ENCODE assay signal across 20 mouse cellular contexts in the genomic region with DNA sequence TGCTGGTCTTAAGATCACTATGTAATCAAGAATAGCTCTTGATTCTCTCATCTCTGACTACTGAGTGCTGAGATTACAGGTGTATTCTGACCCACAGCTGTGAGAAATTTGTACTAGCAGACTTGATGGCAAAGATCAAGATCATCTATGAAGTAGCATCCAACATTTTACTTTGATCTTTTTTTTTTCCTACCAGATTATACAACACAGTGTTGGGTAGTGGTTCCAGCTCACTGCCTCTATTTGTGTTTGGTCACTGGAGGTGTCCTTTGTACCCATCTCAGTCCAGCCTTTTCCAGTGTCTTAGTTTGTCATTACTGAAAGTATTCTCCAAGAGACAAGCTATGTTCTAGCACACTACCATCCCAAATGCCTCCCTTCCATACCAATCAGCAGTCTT. TPM values are rescaled to one million over a fixed set of nuclear protein-coding genes. Genes with fewer than 3 reads are reported as not detected.
"Had no signal": no experiment of that assay in that cellular context is flagged by ENCODE, and none has a peak within 500 bp of the region (broad histone marks: within the 10 kb centered on the region; RNA-seq: fewer than 3 reads in every experiment).

No protein-coding gene starts in this region.

- H3K9ac ChIP-seq: limb, embryonic 13.5 days; liver, embryonic 15.5 days had no signal

- DNase-seq: layer of hippocampus, adult 9-11 months; lung, adult 2 months; lung, postnatal 14 days; lung, postnatal 4 days; midbrain, embryonic 14.5 days; thymus, adult 18-20 months; thymus, postnatal 36 days had no signal

- H3K27ac ChIP-seq: hindbrain, postnatal 0 days; layer of hippocampus, adult 2 months; limb, embryonic 10.5 days; limb, embryonic 13.5 days; liver, embryonic 15.5 days had no signal

- H3K4me2 ChIP-seq: limb, embryonic 13.5 days; liver, embryonic 11.5 days; liver, embryonic 15.5 days; midbrain, embryonic 11.5 days had no signal

- H3K4me1 ChIP-seq: limb, embryonic 10.5 days; limb, embryonic 13.5 days; liver, embryonic 15.5 days had no signal

- H3K4me3 ChIP-seq: layer of hippocampus, adult 2 months; limb, embryonic 10.5 days; limb, embryonic 13.5 days; liver, embryonic 15.5 days had no signal

- ATAC-seq: hindbrain, postnatal 0 days; inflammation-experienced regulatory T-cells, adult 6 months; intestine, embryonic 16.5 days had no signal

- H3K9me3 ChIP-seq: limb, embryonic 10.5 days; limb, embryonic 13.5 days; liver, embryonic 15.5 days had no signal

- H3K36me3 ChIP-seq: limb, embryonic 10.5 days; limb, embryonic 13.5 days; liver, embryonic 15.5 days had no signal

- H3K27me3 ChIP-seq: limb, embryonic 13.5 days; liver, embryonic 15.5 days had no signal

RNA-seq across cellular contexts. Expression of gene 5430427O19Rik, which starts 5.8 kb away (rescaled TPM):
- total RNA-seq: hindbrain, postnatal 0 days; midbrain, postnatal 0 days had no signal
- polyA plus RNA-seq: hindbrain, postnatal 0 days; midbrain, postnatal 0 days; neural tube, embryonic 14.5 days; small intestine, adult 2 months; testis, adult 2 months had no signal
